Mouse (Mus musculus) limb, embryonic 12.5 days (tissue): ENCODE measurements at regions not wholly inside any gene's neighbourhood (a gene's known extent, or its start where the extent isn't known, plus 50 kb on each side); places are given as distances from the start of the nearest gene placed in this dataset.
"Not testable (repeated sequence)": the region's sequence is repeated elsewhere in the genome, so short reads cannot be mapped to it uniquely, and the experiment has no call there.

Experiments used
- ATAC-seq: fragments of 200-750 bp; cut with Nextera tagmentation; 2 replicates; pipeline ENCODE4 v1.8.0; 2017; ENCODE audit warnings: low read depth, moderate TSS enrichment; ENCODE audit not compliant: insufficient number of reproducible peaks, insufficient read depth, low FRiP score, low TSS enrichment
- H3K27ac ChIP-seq: fragments of 300-500 bp; sonication (generic); 2 replicates; pipeline ENCODE4 v1.5.1; 2016; ENCODE audit warnings: mild to moderate bottlenecking, moderate library complexity
- H3K27me3 ChIP-seq: fragments of 300-500 bp; sonication (generic); 2 replicates; pipeline ENCODE4 v1.6.1; 2016; ENCODE audit warnings: mild to moderate bottlenecking, moderate library complexity
- H3K36me3 ChIP-seq: fragments of 300-500 bp; sonication (generic); 2 replicates; pipeline ENCODE4 v1.6.1; 2016; ENCODE audit warnings: mild to moderate bottlenecking, moderate library complexity
- H3K4me1 ChIP-seq: fragments of 300-500 bp; sonication (generic); replicated peaks from 2 replicates; pipeline ENCODE4 v1.6.1; 2016
- H3K4me2 ChIP-seq: fragments of 300-500 bp; sonication (generic); 2 replicates; pipeline ENCODE4 v1.6.1; 2016; ENCODE audit warnings: mild to moderate bottlenecking, moderate library complexity
- H3K4me3 ChIP-seq: fragments of 300-500 bp; sonication (generic); replicated peaks from 2 replicates; pipeline ENCODE4 v1.5.1; 2016; ENCODE audit warnings: mild to moderate bottlenecking
- H3K9ac ChIP-seq: fragments of 300-500 bp; sonication (generic); replicated peaks from 2 replicates; pipeline ENCODE4 v1.6.1; 2016; ENCODE audit warnings: mild to moderate bottlenecking, moderate library complexity
- H3K9me3 ChIP-seq: fragments of 300-500 bp; sonication (generic); 2 replicates; pipeline ENCODE4 v1.6.1; 2016; ENCODE audit warnings: mild to moderate bottlenecking, moderate library complexity
- WGBS: fragments of 180-500 bp; shearing (Covaris S2); methylation state at CpG from one replicate; pipeline ENCODE4 v1.1.7; 2016; 5-methylcytosine and 5-hydroxymethylcytosine counted together

GRCm38 (mm10) chr2:78537574-78537973 is 330.4 kb upstream of the Ube2e3 start:
- Histone ChIP-seq H3K36me3 (no peaks in the 10 kb centered on the region), H3K9me3 (no peaks in the 10 kb centered on the region), H3K4me1 (no peaks in the 10 kb centered on the region), H3K4me3 (no peak overlapping the region), H3K9ac (no peak overlapping the region), H3K4me2 (no peak overlapping the region), H3K27ac (no peak overlapping the region), H3K27me3 (no peaks in the 10 kb centered on the region)
- 80% methylated on average over 2 of the region's 2 CpGs for WGBS
- no peak for ATAC-seq

GRCm38 (mm10) chr2:78533881-78534280 is 334.0 kb upstream of the Ube2e3 start:
- not testable (repeated sequence) for H3K4me1 ChIP-seq, H3K27me3 ChIP-seq, H3K9ac ChIP-seq, ATAC-seq, H3K36me3 ChIP-seq, H3K27ac ChIP-seq, H3K4me2 ChIP-seq, H3K4me3 ChIP-seq, H3K9me3 ChIP-seq
- WGBS, result 98% methylated on average over 5 of the region's 5 CpGs

- Histone ChIP-seq H3K4me2 (no peak overlapping the region), H3K27me3 (no peaks in the 10 kb centered on the region), H3K9ac (no peak overlapping the region), H3K27ac (no peak overlapping the region), H3K4me3 (no peak overlapping the region), H3K9me3 (no peaks in the 10 kb centered on the region), H3K4me1 (no peaks in the 10 kb centered on the region), H3K36me3 (no peaks in the 10 kb centered on the region)
- WGBS, result 75% methylated on average over 2 of the region's 2 CpGs
- ATAC-seq, result no peak
These were observed 337.4 kb upstream of the Ube2e3 start for GRCm38 (mm10) chr2:78530535-78530934.

GRCm38 (mm10) chr2:78520258-78521023 is 347.5 kb upstream of the Ube2e3 start:
- ATAC-seq, result no peak
- Histone ChIP-seq H3K36me3 (no peaks in the 10 kb centered on the region), H3K4me3 (no peak overlapping the region), H3K4me2 (no peak overlapping the region), H3K27me3 (no peaks in the 10 kb centered on the region), H3K27ac (no peak overlapping the region), H3K4me1 (no peaks in the 10 kb centered on the region), H3K9ac (no peak overlapping the region), H3K9me3 (no peaks in the 10 kb centered on the region)
- 88% methylated on average over 4 of the region's 4 CpGs for WGBS

GRCm38 (mm10) chr2:78493115-78493514 is 374.8 kb upstream of the Ube2e3 start:
- Histone ChIP-seq H3K27me3 (no peaks in the 10 kb centered on the region), H3K4me3 (no peak overlapping the region), H3K27ac (no peak overlapping the region), H3K36me3 (no peaks in the 10 kb centered on the region), H3K4me1 (no peaks in the 10 kb centered on the region), H3K9me3 (no peaks in the 10 kb centered on the region), H3K9ac (no peak overlapping the region), H3K4me2 (no peak overlapping the region)
- no peak for ATAC-seq

- WGBS, result 72% methylated on average over 4 of the region's 4 CpGs
- Histone ChIP-seq H3K9ac (no peak overlapping the region), H3K4me1 (no peaks in the 10 kb centered on the region), H3K27ac (no peak overlapping the region), H3K4me3 (no peak overlapping the region), H3K36me3 (no peaks in the 10 kb centered on the region), H3K9me3 (no peaks in the 10 kb centered on the region), H3K4me2 (no peak overlapping the region), H3K27me3 (no peaks in the 10 kb centered on the region)
- ATAC-seq, result no peak
These were observed 387.9 kb upstream of the Ube2e3 start for GRCm38 (mm10) chr2:78480036-78480435.

- Histone ChIP-seq H3K9me3 (peaks cover 5% of the 10 kb centered on the region; the same call in 1 of the 2 replicates), H3K4me3 (no peak overlapping the region), H3K27me3 (no peaks in the 10 kb centered on the region), H3K36me3 (no peaks in the 10 kb centered on the region), H3K27ac (no peak overlapping the region), H3K4me2 (no peak overlapping the region), H3K4me1 (peaks cover 15% of the 10 kb centered on the region), H3K9ac (no peak overlapping the region)
- 72% methylated on average over 4 of the region's 4 CpGs for whole genome bisulfite sequencing
- ATAC-seq, result no peak
These were observed 408.5 kb upstream of the Ube2e3 start for GRCm38 (mm10) chr2:78459444-78459843.

DNA sequence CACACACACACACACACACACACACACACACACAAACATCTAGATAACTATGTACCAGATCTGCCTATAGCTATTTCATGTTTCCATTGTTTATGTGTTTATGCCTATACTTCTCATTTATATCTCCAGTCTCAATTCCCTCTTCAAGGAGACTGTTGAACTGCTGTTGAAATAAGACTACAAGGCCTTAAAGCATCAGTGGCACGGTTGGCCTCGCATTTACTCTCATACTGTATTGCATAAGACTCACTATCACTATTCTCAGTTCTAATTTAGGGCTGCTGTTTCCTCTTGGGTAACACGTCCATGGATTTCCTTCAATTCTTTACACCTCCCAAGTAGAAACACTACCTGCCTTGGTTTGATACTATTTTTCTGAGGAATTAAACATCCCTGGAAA is 414.5 kb upstream of the Ube2e3 start:
- Histone ChIP-seq H3K36me3 (no peaks in the 10 kb centered on the region), H3K27me3 (no peaks in the 10 kb centered on the region), H3K4me1 (0 out of 2 replicates have a peak, but pooled peaks cover 3% of the 10 kb centered on the region), H3K9me3 (peaks cover 5% of the 10 kb centered on the region; the same call in 1 of the 2 replicates), H3K4me3 (no peak overlapping the region), H3K9ac (no peak overlapping the region), H3K4me2 (no peak overlapping the region), H3K27ac (no peak overlapping the region)
- 90% methylated on average over 3 of the region's 3 CpGs for WGBS
- no peak for ATAC-seq

DNA sequence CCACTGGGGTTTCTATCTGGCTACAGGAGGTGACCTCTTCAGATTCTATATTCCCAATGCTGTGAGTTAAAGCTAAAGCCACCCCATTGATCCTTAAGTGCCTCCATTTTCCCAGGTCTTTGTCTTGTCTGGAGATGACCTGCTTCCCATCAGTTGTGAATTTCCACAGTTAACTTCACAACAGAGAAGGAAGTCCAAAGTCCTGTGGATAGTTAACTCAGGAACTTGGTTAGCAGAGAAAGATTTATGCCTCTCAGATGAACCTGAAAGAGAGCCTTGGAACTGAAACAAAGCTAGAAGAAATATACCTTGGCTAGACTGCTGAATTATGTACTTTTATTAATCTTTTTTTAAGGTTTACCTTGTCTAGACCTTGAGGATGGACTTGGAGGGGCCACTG is 431.1 kb upstream of the Ube2e3 start:
- no peaks in the 10 kb centered on the region for H3K36me3 ChIP-seq
- H3K9ac ChIP-seq, result no peak overlapping the region
- no peak overlapping the region for H3K4me3 ChIP-seq
- no peaks in the 10 kb centered on the region for H3K9me3 ChIP-seq
- no peak for ATAC-seq
- H3K27me3 ChIP-seq, result no peaks in the 10 kb centered on the region
- no peak overlapping the region for H3K27ac ChIP-seq
- no peaks in the 10 kb centered on the region for H3K4me1 ChIP-seq
- H3K4me2 ChIP-seq, result no peak overlapping the region

GRCm38 (mm10) chr2:78435071-78435470 is 432.9 kb upstream of the Ube2e3 start:
- H3K4me2 ChIP-seq, result no peak overlapping the region
- ATAC-seq, result no peak
- H3K27me3 ChIP-seq, result no peaks in the 10 kb centered on the region
- H3K27ac ChIP-seq, result no peak overlapping the region
- 64% methylated on average over 2 of the region's 2 CpGs for WGBS
- no peaks in the 10 kb centered on the region for H3K4me1 ChIP-seq
- H3K36me3 ChIP-seq, result no peaks in the 10 kb centered on the region
- H3K9me3 ChIP-seq, result no peaks in the 10 kb centered on the region
- H3K4me3 ChIP-seq, result no peak overlapping the region
- no peak overlapping the region for H3K9ac ChIP-seq

DNA sequence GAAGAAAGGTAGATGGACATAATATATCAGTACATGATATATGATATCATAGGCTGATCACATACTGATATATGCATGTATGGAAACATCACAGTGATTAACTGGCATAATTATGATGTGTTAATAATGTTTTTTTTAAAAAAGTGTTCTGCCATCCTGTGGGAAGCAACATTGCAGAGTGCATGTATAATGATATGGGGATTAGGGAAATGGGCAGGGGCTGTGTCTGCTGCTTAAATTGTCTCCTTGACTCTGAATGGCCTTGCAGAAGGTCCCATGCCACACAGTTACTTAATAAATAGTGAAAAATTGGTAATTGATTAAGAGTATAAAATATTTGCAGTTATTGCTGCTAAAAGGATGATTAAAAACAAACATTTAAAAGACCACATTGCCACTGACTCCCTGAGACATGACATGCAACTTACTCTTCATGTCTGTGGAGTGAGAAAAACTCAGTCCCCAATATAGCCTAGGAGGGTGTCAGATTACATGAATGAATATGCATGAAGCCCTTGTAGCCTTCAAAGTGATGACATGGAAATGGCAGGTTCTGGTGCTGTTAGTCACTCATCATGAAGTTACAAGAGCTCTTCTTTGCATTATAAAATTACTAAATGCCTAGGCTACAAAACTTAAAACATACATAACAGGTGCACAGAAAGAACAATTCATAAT is 440.1 kb upstream of the Ube2e3 start:
- Histone ChIP-seq H3K4me1 (no peaks in the 10 kb centered on the region), H3K9me3 (no peaks in the 10 kb centered on the region), H3K27me3 (no peaks in the 10 kb centered on the region), H3K4me2 (no peak overlapping the region), H3K27ac (no peak overlapping the region), H3K36me3 (no peaks in the 10 kb centered on the region), H3K9ac (no peak overlapping the region), H3K4me3 (no peak overlapping the region)
- ATAC-seq, result no peak
